Mouse (Mus musculus): ENCODE measurements at regions not wholly inside any gene's neighbourhood (a gene's known extent, or its start where the extent isn't known, plus 50 kb on each side); places are given as distances from the start of the nearest gene placed in this dataset.

GRCm38 (mm10) chr3:21218936-21219335 lies 852.0 kb upstream of the Agtr1b start:
- ATAC-seq (ENCODE audit: extremely low read depth, insufficient number of reproducible peaks, low FRiP score, poor library complexity, severe bottlenecking), result no peak

- no peak for ATAC-seq (ENCODE audit: extremely low read depth, insufficient number of reproducible peaks, low FRiP score, poor library complexity, severe bottlenecking)
Observed at GRCm38 (mm10) chr3:21241184-21241583, 835.3 kb upstream of the Tbl1xr1 start.

- ATAC-seq (ENCODE audit: extremely low read depth, insufficient number of reproducible peaks, low FRiP score, poor library complexity, severe bottlenecking), result no peak
Observed at GRCm38 (mm10) chr3:21256129-21256760, 820.2 kb upstream of the Tbl1xr1 start.

GRCm38 (mm10) chr3:21263317-21263716 lies 813.1 kb upstream of the Tbl1xr1 start:
- ATAC-seq (ENCODE audit: extremely low read depth, insufficient number of reproducible peaks, low FRiP score, poor library complexity, severe bottlenecking), result no peak

GRCm38 (mm10) chr3:21265491-21265890 lies 811.0 kb upstream of the Tbl1xr1 start:
- ATAC-seq (ENCODE audit: extremely low read depth, insufficient number of reproducible peaks, low FRiP score, poor library complexity, severe bottlenecking), result no peak

- no peak for ATAC-seq (ENCODE audit: extremely low read depth, insufficient number of reproducible peaks, low FRiP score, poor library complexity, severe bottlenecking)
Observed at GRCm38 (mm10) chr3:21268429-21269129, 807.9 kb upstream of the Tbl1xr1 start.

- ATAC-seq (ENCODE audit: extremely low read depth, insufficient number of reproducible peaks, low FRiP score, poor library complexity, severe bottlenecking), result no peak
Observed at GRCm38 (mm10) chr3:21269130-21269440, 807.4 kb upstream of the Tbl1xr1 start.

- ATAC-seq (ENCODE audit: extremely low read depth, insufficient number of reproducible peaks, low FRiP score, poor library complexity, severe bottlenecking), result no peak
Observed at GRCm38 (mm10) chr3:21270788-21271187, 805.7 kb upstream of the Tbl1xr1 start.

- no peak for ATAC-seq (ENCODE audit: extremely low read depth, insufficient number of reproducible peaks, low FRiP score, poor library complexity, severe bottlenecking)
Observed at GRCm38 (mm10) chr3:21272219-21272618, 804.2 kb upstream of the Tbl1xr1 start.

- no peak for ATAC-seq (ENCODE audit: extremely low read depth, insufficient number of reproducible peaks, low FRiP score, poor library complexity, severe bottlenecking)
Observed at GRCm38 (mm10) chr3:21292774-21293173, 783.7 kb upstream of the Tbl1xr1 start.

GRCm38 (mm10) chr3:21293308-21293707 lies 783.1 kb upstream of the Tbl1xr1 start:
- ATAC-seq (ENCODE audit: extremely low read depth, insufficient number of reproducible peaks, low FRiP score, poor library complexity, severe bottlenecking), result no peak

GRCm38 (mm10) chr3:21294776-21295175 lies 781.7 kb upstream of the Tbl1xr1 start:
- no peak for ATAC-seq (ENCODE audit: extremely low read depth, insufficient number of reproducible peaks, low FRiP score, poor library complexity, severe bottlenecking)

- no peak for ATAC-seq (ENCODE audit: extremely low read depth, insufficient number of reproducible peaks, low FRiP score, poor library complexity, severe bottlenecking)
Observed at GRCm38 (mm10) chr3:21296581-21297110, 779.8 kb upstream of the Tbl1xr1 start.

GRCm38 (mm10) chr3:21325329-21325896 lies 751.0 kb upstream of the Tbl1xr1 start:
- ATAC-seq (ENCODE audit: extremely low read depth, insufficient number of reproducible peaks, low FRiP score, poor library complexity, severe bottlenecking), result no peak

GRCm38 (mm10) chr3:21341916-21342315 lies 734.5 kb upstream of the Tbl1xr1 start:
- ATAC-seq (ENCODE audit: extremely low read depth, insufficient number of reproducible peaks, low FRiP score, poor library complexity, severe bottlenecking), result no peak

- ATAC-seq (ENCODE audit: extremely low read depth, insufficient number of reproducible peaks, low FRiP score, poor library complexity, severe bottlenecking), result no peak
Observed at GRCm38 (mm10) chr3:21343095-21343494, 733.4 kb upstream of the Tbl1xr1 start.

GRCm38 (mm10) chr3:21349421-21349820 lies 727.0 kb upstream of the Tbl1xr1 start:
- ATAC-seq (ENCODE audit: extremely low read depth, insufficient number of reproducible peaks, low FRiP score, poor library complexity, severe bottlenecking), result no peak

GRCm38 (mm10) chr3:21356150-21356549 lies 720.3 kb upstream of the Tbl1xr1 start:
- no peak for ATAC-seq (ENCODE audit: extremely low read depth, insufficient number of reproducible peaks, low FRiP score, poor library complexity, severe bottlenecking)

- no peak for ATAC-seq (ENCODE audit: extremely low read depth, insufficient number of reproducible peaks, low FRiP score, poor library complexity, severe bottlenecking)
Observed at GRCm38 (mm10) chr3:21356831-21357712, 719.4 kb upstream of the Tbl1xr1 start.

Data from neutrophil, adult 5-6 weeks (primary cell).